Mouse (Mus musculus) MEL (cell line): ENCODE measurements around the gene Gde1.

Experiments used
- CHD1 ChIP-seq: IDR thresholded peaks from 2 replicates; pipeline ENCODE4 v1.6.1; 2012; ENCODE audit warnings: low read depth, mild to moderate bottlenecking, inconsistent platforms, low read length, improper control_type of control experiment
- E2F4 ChIP-seq: IDR thresholded peaks from 2 replicates; pipeline ENCODE4 v1.6.1; 2011; ENCODE audit warnings: low read depth, low read length, improper control_type of control experiment, borderline replicate concordance
- ETS1 ChIP-seq: IDR thresholded peaks from 2 replicates; pipeline ENCODE4 v1.6.1; 2012; ENCODE audit warnings: low read depth, mild to moderate bottlenecking, inconsistent platforms, low read length, improper control_type of control experiment, moderate library complexity
- KAT2A ChIP-seq: conservative IDR thresholded peaks from 2 replicates; pipeline ENCODE4 v1.6.1; 2012; ENCODE audit warnings: low read depth, low read length, improper control_type of control experiment, inconsistent platforms
- MEF2A ChIP-seq: IDR thresholded peaks from 2 replicates; pipeline ENCODE4 v1.6.1; 2014; ENCODE audit warnings: low read depth, mild to moderate bottlenecking, inconsistent platforms, low read length, improper control_type of control experiment; ENCODE audit not compliant: poor library complexity, insufficient replicate concordance, severe bottlenecking; ENCODE audit errors: extremely low read depth
- MYB ChIP-seq: IDR thresholded peaks from 2 replicates; pipeline ENCODE4 v1.6.1; 2011; ENCODE audit warnings: mild to moderate bottlenecking, low read depth, low read length, improper control_type of control experiment
- POLR2A ChIP-seq, 2 experiments: IDR thresholded peaks; 2 replicates each; pipeline ENCODE4 v1.6.1; 2011 to 2012; ENCODE audit warnings: low read length in 2 of 2, mild to moderate bottlenecking in 2 of 2, control low read depth in 1 of 2, improper control_type of control experiment in 1 of 2, low read depth in 1 of 2, moderate library complexity in 1 of 2; ENCODE audit not compliant: control insufficient read depth in 1 of 2, insufficient read depth in 1 of 2, poor library complexity in 1 of 2
- POLR2AphosphoS2 ChIP-seq: IDR thresholded peaks from 2 replicates; pipeline ENCODE4 v1.6.1; 2011; ENCODE audit warnings: low read length, improper control_type of control experiment
- RAD21 ChIP-seq: IDR thresholded peaks from 2 replicates; pipeline ENCODE4 v1.6.1; 2011; ENCODE audit warnings: mild to moderate bottlenecking, low read depth, low read length, improper control_type of control experiment
- TAL1 ChIP-seq: IDR thresholded peaks from 2 replicates; pipeline ENCODE4 v1.6.1; 2012; ENCODE audit warnings: mild to moderate bottlenecking, inconsistent platforms, low read length, moderate library complexity, mixed read lengths
- TCF12 ChIP-seq: IDR thresholded peaks from 2 replicates; pipeline ENCODE4 v1.6.1; 2014; ENCODE audit warnings: low read depth, mild to moderate bottlenecking, inconsistent platforms, low read length, improper control_type of control experiment, moderate library complexity
- ZNF384 ChIP-seq: IDR thresholded peaks from 2 replicates; pipeline ENCODE4 v1.6.1; 2012; ENCODE audit warnings: low read depth, mild to moderate bottlenecking, inconsistent platforms, low read length, improper control_type of control experiment

DNA sequence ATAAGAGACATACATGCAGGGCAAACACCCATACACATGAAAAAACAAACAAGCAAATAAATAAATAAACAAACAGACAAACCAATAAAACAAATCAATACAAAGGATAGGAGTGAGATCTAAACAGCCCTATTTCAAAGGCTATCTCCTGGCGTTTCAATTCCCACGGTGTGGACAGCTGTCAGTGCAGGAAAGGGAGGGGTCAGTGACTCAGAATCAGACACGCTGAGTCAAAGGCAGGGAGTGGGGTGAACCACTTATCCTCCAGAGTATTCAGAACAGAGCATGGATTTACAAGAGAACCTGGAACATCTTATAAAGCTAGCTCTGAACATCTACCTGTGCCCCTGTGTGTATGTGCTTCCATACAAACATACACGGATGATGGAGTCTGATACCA is 8.4 kb downstream of the Gde1 start:
- TF ChIP-seq POLR2AphosphoS2 = no peak
- TF ChIP-seq CHD1 = no peak
- TF ChIP-seq MYB = no peak
- TF ChIP-seq POLR2A (IDR thresholded peaks at IDR 0.05; ENCODE audit: control insufficient read depth in 1 of 2, insufficient read depth in 1 of 2, low read depth in 1 of 2, low read length in 2 of 2, poor library complexity in 1 of 2) = no peak
- no peak for TF ChIP-seq ZNF384
- TF ChIP-seq KAT2A = no peak
- TF ChIP-seq TCF12 = no peak
- TF ChIP-seq TAL1 = no peak
- TF ChIP-seq RAD21 = no peak
- no peak for TF ChIP-seq ETS1
- no peak for TF ChIP-seq E2F4
- no peak for TF ChIP-seq MEF2A
